ENCODE assay signal across 18 mouse cellular contexts in genomic region chr6:113172011-113172410, GRCm38 (mm10). TPM values are rescaled to one million over a fixed set of nuclear protein-coding genes. Genes with fewer than 3 reads are reported as not detected.
"Had no signal": no experiment of that assay in that cellular context is flagged by ENCODE, and none has a peak within 500 bp of the region (broad histone marks: within the 10 kb centered on the region; RNA-seq: fewer than 3 reads in every experiment).

No protein-coding gene starts in this region.

- H3K4me3 ChIP-seq: gastrocnemius, adult 2 months; heart, adult 2 months; heart, embryonic 12.5 days; hindbrain, embryonic 10.5 days; hindbrain, embryonic 12.5 days; intestine, embryonic 15.5 days; kidney, embryonic 15.5 days; layer of hippocampus, adult 2 months; left cerebral cortex, adult 2 months; limb, embryonic 10.5 days; limb, embryonic 12.5 days; liver, embryonic 13.5 days; liver, embryonic 15.5 days had no signal

- H3K9me3 ChIP-seq: heart, embryonic 12.5 days; hindbrain, embryonic 10.5 days; hindbrain, embryonic 12.5 days; intestine, embryonic 15.5 days; kidney, embryonic 15.5 days; limb, embryonic 10.5 days; limb, embryonic 12.5 days; liver, embryonic 13.5 days; liver, embryonic 15.5 days had no signal

- H3K4me2 ChIP-seq: heart, embryonic 12.5 days; hindbrain, embryonic 12.5 days; hindbrain, embryonic 14.5 days; intestine, embryonic 15.5 days; kidney, embryonic 15.5 days; limb, embryonic 12.5 days; liver, embryonic 11.5 days; liver, embryonic 13.5 days; liver, embryonic 15.5 days had no signal

- H3K27ac ChIP-seq: gastrocnemius, adult 2 months; heart, adult 2 months; hindbrain, embryonic 10.5 days; hindbrain, embryonic 12.5 days; hindbrain, embryonic 14.5 days; intestine, embryonic 15.5 days; kidney, embryonic 15.5 days; layer of hippocampus, adult 2 months; left cerebral cortex, adult 2 months; limb, embryonic 10.5 days; limb, embryonic 12.5 days; liver, embryonic 13.5 days; liver, embryonic 15.5 days had no signal

- H3K36me3 ChIP-seq: heart, embryonic 12.5 days; intestine, embryonic 15.5 days; kidney, embryonic 15.5 days; limb, embryonic 10.5 days; limb, embryonic 12.5 days; liver, embryonic 13.5 days; liver, embryonic 15.5 days had no signal

- DNase-seq: gastrocnemius, postnatal 25 days had no signal

- ATAC-seq: hindbrain, embryonic 16.5 days; intestine, embryonic 15.5 days had no signal

- H3K9ac ChIP-seq: heart, embryonic 12.5 days; hindbrain, embryonic 12.5 days; hindbrain, embryonic 14.5 days; intestine, embryonic 15.5 days; kidney, embryonic 15.5 days; limb, embryonic 12.5 days; liver, embryonic 13.5 days; liver, embryonic 15.5 days had no signal

- H3K27me3 ChIP-seq: hindbrain, embryonic 12.5 days; intestine, embryonic 15.5 days; kidney, embryonic 15.5 days; liver, embryonic 13.5 days; liver, embryonic 15.5 days had no signal

- H3K4me1 ChIP-seq: liver, embryonic 13.5 days; liver, embryonic 15.5 days had no signal

RNA-seq across cellular contexts. Expression of gene Lhfpl4, which starts 23.2 kb away (rescaled TPM):
- total RNA-seq: granulocyte monocyte progenitor cell, adult 5-6 weeks had no signal
